Mouse (Mus musculus) v-Abl transformed pro-B cells (cell line): ENCODE results near the gene Chadl.

ENCODE experiments used
- in situ Hi-C, 2 experiments: fragments of 400-800 bp; cut with MboI; formaldehyde crosslinking; loops; one replicate each; pipeline ENCODE4 v1.15.1; 2025; ENCODE audit not compliant: unreplicated experiment in 2 of 2

Chadl gene

GRCm38 (mm10) chr15:81701350-81701749, 4.3 kb upstream of the Chadl start:
- in situ Hi-C loops: loop anchor here (5.0 kb wide), 1 partner anchor 216 kb away; no protein-coding TSS in a partner anchor

GRCm38 (mm10) chr15:81700601-81701000, 3.5 kb upstream of the Chadl start:
- in situ Hi-C loops: loop anchor here (5.0 kb wide), 1 partner anchor 217 kb away; no protein-coding TSS in a partner anchor

- in situ Hi-C loops: loop anchor here (5.0 kb wide), 1 partner anchor 217 kb away; no protein-coding TSS in a partner anchor
Observed at GRCm38 (mm10) chr15:81700161-81700560, 3.1 kb upstream of the Chadl start.

GRCm38 (mm10) chr15:81698532-81698931, 1.4 kb upstream of the Chadl start:
- in situ Hi-C loops: no loop called here

GRCm38 (mm10) chr15:81697847-81698246, 760 bp upstream of the Chadl start:
- in situ Hi-C loops: no loop called here

GRCm38 (mm10) chr15:81694891-81695290, 2.2 kb downstream of the Chadl start:
- in situ Hi-C loops: no loop called here

GRCm38 (mm10) chr15:81693967-81694881, 2.9 kb downstream of the Chadl start:
- in situ Hi-C loops: no loop called here

- in situ Hi-C loops: no loop called here
Observed at GRCm38 (mm10) chr15:81693366-81693966, 3.6 kb downstream of the Chadl start.

GRCm38 (mm10) chr15:81680301-81680805, 16.7 kb downstream of the Chadl start:
- in situ Hi-C loops: no loop called here

GRCm38 (mm10) chr15:81676637-81677036, 20.4 kb downstream of the Chadl start:
- in situ Hi-C loops: no loop called here

- in situ Hi-C loops: no loop called here
Observed at GRCm38 (mm10) chr15:81670231-81670640, 26.9 kb downstream of the Chadl start.

GRCm38 (mm10) chr15:81666957-81667356, 30.1 kb downstream of the Chadl start:
- in situ Hi-C loops: no loop called here

GRCm38 (mm10) chr15:81663697-81664561, 33.2 kb downstream of the Chadl start, which contains the start of gene L3mbtl2:
L3mbtl2 (plus strand) TSS chr15:81663889.
- in situ Hi-C loops: no loop called here

GRCm38 (mm10) chr15:81663281-81663680, 33.8 kb downstream of the Chadl start:
- in situ Hi-C loops: no loop called here

GRCm38 (mm10) chr15:81661701-81662100, 35.4 kb downstream of the Chadl start:
- in situ Hi-C loops: no loop called here

GRCm38 (mm10) chr15:81650636-81651035, 46.5 kb downstream of the Chadl start:
- in situ Hi-C loops: no loop called here

GRCm38 (mm10) chr15:81649516-81650455, 47.3 kb downstream of the Chadl start:
- in situ Hi-C loops: loop anchor here in 1 of 2 experiments (5.0 to 25.0 kb wide), 2 partner anchors 37 to 737 kb away; no protein-coding TSS in a partner anchor
